Mouse (Mus musculus): ENCODE measurements around the gene Il6ra.
A peak's percentile ranks its signal among the peaks of the same experiment; 100 is the strongest.
"Not testable (repeated sequence)": the region's sequence is repeated elsewhere in the genome, so short reads cannot be mapped to it uniquely, and the experiment has no call there.

The Il6ra gene

DNA sequence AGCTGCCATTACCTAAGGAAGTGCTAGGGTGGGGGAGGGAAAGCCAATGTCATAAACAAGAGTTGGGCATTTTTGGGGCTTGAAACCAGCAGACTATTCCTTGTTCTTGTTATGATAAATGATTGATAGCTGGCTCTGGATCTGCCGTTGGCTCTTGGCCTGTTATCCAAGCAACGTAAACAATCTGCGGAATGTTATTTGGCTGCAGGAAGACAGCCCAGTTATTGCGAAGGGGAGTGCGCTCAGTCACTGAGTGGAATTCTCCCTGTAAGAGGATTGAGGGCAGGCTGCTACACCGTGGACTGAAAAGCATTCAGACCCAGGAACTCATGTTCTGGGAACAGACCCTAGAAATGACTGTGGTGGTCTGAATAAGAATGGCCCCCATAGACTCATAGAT, 40.3 kb downstream of the Il6ra start:
- DNase-seq: no peak

DNA sequence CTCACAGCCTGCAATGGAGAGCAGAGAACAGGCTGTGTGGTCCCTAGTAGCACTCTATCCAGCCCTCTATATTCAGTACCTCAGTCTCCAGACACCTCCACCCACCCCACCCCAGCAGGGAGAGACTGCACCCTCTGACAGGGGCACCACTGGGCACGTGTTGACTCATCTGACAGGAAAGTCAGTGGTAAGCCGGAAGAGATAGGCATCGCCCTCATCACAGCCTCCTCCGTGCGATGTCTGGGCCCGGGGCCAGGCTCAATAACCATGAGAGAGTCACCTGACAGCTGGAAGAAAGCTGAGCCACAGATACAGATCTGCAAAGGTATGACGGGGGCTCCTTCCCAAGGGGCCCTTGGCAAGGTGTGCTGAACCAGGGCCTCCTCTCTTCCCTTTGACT, 40.8 kb downstream of the Il6ra start:
- no peak for DNase-seq

DNA sequence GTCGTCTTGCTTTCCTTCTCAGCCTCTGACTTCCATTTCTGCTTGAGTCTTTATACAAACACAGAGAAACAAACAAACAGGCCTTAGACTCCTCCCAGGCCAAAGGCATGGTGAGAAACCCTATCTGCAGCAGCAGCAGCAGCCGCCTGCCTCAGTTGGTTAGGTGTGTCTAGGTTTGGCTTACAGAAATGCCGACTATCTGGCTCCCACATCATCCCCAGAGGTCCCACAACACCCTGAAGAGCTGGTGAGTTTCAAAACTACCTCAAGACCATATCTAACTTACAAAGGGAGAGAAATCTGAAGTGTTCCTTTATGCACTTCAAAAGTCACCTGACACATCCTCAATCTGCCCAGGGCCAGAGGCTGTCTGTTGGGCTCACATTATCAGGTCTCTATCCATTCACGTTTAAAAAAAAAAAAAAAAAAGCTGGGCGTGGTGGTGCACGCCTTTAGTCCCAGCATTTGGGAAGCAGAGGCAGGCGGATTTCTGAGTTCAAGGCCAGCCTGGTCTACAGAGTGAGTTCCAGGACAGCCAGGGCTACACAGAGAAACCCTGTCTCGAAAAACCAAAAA, 41.6 kb downstream of the Il6ra start:
- no peak for DNase-seq

DNA sequence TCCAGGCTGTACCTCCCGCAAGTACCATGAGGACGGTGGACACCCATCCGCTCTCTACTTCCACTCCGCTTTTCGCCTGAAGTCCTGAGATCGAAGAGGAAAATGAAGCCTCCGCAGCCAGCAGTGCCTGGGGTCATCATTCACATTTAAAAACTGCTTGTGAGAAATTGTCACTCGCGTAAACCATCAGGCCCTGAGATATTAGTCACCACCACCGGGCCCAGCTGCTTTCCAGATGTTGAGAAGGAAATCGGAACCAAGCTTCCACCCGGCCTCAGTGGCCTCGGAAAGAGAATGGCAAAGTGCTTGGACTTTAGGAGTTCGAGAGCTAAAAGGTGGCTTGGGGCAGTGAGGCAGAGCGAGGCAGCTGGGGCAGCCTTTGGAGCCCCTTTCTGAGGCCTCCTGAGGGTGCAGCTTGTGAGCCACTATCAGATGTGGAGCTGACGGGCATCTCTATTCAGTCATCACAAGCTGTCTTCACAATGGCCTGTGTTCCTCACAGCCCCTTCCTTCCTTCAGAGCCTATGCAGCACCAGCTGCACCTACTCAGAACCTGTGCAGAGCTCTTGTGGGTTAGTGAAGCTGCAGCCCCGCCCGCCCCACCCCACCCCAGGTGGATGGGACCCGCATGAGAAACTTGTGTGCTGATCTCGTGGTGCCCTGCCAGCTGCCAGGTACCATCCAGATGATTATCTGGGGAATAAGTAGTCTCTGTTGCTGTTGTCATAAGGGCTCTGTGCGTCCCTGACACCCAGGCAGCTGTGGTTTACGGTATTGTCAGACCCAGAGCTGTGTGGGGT, 42.3 kb downstream of the Il6ra start:
- no peak for DNase-seq

DNA sequence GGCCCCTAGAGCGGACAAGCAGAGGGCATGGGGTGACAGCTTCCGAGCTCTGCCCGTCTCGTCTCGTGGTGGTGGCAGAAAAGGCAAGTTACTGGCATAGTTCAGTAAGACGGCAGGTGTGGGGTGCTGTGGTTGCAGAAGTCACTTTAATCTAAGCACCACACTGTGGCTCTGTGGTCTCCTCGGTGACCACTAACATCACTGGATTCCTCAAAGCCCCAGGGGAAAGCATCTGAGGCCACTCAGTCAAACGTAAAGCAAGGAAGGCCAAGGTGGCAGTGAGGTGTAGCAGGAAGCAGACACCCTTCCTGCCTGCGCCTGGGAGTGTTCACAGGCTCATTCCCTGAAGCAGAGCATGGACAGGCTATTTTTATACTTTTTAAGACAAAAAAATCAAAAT, 43.4 kb downstream of the Il6ra start:
- no peak for DNase-seq

DNA sequence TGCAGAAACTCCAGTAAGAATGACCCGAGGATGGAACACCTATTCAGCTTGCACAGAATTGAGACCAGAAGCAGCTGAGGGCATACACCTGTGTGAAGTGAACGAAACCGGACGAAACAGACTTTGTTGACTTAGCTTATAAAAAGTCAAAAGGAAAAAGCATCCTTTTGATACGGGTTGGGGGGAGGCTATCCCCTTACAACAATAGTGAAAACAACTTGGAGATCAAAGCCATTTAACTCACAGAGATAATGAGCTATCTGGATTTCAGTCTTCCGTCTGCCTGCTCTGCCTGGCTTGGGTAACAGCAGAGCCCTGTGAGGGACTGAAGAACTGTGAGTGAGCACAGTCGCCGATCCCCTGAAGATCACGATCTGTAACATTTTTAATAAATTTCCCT, 44.0 kb downstream of the Il6ra start:
- DNase-seq: no peak

DNA sequence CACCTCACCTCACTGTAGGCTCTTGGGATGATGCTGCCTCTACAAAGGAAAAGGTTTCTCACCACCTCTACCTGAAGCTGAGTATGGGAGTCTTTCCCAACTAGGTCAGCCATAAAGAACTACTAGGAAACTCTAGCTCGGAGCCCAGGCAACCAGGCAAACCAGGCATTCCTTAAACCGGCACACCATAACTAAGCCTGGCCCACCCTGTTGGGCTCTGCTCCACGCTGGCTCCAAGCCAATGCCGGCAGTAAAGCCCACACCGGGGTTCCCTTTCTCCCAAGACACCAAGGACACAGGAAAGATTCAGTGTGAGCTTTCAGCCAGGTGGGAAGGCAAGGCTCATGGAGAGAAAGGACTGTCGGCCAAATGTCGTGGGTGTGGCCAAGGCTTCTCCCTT, 44.6 kb downstream of the Il6ra start:
- DNase-seq: peak; percentile 49

DNA sequence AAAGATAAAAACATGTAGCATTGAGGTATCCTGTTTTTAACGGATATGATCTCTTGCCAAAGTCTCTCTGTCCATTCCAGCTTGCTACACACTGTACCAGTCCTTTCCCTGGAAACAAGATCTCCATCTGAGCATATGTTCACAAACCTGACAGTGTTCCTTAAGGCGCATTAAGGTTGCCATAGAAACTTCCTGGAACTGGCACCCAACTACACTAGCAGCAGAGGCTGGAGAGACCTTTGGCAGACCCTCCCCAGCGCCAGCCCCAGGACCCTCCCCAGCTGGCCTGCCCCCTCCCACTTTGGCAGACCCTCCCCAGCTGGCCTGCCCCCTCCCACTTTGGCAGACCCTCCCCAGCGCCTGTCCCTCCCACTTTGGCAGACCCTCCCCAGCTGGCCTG, 45.3 kb downstream of the Il6ra start:
- DNase-seq: no peak

DNA sequence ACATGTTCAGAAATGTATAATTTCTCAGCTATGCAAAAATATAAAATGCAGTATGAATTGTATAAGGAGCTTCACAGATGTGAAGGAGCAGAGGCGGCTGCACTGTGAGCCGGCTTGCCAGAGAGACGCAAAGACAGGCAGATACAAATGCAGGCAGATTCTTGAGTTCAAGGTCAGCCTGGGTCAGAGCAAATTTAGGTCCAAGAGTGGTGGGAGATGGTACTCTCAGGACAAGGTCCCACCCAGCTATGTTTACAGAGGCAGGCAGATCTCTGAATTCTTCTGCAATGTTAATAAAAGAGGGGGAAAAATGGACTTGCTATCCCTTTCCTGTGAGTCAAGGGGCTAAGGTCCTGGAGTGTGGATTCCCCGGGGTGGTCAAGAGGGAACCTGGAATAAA, 47.2 kb downstream of the Il6ra start:
- DNase-seq: no peak

DNA sequence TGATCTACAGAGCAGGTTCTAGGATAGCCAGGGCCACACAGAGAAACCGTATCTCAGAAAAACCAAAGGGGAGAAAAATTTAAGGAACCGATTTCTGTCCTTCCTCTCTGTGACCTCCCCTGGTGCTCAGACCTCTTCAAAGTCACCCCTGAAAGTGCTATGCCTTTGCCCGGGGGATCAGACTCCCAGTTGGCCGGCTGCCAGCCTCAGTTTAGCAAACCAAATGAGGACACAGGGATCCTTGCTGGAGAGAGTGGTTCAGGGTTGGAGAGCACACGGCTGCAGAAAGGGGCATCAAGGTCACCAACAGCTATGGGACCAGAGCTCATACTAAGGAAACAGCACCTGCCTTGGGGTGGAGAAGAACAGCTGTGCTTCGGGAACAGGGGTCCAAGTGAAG, 48.0 kb downstream of the Il6ra start:
- no peak for DNase-seq

DNA sequence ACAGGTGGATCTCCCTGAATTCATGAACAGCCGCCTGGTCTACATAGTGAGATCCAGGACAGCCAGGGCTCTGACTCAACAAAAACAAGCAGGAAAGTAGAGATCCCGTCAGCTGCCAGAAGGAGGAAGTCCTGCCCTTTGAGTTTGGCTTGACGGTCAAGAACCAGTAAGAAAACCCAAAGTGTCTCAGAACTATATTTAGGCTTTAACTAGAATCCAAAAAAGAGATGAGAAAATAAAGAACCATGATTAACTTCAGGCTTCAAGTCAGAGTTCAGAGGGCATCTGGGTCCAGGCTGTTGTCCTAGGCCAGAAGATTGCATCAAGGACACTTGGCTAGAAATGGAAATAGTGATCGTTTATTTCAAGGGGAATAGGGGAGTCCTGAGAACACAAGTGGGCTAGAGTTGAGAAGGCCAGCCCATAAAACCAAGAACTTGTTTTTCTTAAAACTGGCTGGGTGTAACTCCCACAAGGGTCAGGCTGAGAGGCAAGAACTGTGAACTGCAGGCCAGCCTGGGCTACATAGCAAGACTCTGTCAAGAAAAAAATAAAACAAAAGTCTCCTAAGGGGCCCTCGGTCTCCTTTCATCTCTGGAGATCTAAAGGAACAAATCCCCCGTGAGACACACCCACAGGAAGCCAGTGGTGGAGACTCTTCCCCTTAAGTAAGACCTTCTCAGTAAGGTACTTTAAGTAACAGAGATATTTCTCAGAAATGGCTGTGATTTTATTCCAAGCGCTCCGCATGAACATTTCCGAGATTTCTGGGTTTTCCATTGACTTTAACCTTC, 49.1 kb downstream of the Il6ra start:
- no peak for DNase-seq

DNA sequence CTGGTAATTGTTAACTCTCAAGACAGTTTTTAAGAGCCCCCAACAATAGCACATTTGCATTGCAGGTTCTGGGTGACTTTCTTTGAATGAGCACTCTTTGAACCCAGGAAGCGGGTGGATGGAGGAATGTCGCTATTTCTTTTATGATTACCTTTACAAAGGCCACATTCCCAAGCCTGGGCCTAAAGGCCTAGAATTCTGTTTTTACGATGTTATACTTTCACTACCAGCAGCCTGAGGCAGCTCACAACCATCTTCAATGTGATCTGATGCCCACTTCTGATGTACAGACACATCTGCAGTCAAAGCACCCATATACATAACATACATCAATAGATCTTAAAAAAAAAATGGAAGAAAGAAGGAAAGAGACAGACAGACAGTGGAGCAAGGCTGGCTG, 49.7 kb downstream of the Il6ra start:
- DNase-seq: not testable (repeated sequence)

DNA sequence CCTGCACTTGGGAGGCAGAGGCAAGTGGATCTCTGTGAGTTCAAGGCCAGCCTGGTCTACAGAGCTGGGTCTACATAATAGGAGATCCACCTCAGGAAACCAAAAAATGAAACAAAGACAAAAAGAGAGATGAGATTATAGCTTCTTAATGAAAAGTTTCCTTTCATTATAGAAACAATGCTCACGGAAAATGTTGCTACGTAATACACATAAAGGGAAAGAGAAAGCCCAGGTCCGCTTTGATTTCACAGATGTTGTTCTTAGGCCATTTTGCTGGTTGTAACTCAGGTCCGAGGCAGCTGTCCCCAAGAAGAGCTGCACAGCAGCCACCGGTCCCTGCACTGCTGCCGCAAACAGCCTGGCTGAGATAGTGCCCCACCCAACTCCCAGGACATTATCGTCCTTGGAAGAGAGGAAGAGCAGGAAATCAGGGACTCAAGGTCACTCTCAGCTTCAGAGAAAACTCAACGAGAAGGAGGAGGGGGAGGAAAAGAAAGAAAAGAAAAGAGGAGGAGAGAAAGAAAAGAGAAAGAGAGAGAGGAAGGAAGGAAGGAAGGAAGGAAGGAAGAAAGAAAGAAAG, 50.7 kb downstream of the Il6ra start:
- DNase-seq: no peak

DNA sequence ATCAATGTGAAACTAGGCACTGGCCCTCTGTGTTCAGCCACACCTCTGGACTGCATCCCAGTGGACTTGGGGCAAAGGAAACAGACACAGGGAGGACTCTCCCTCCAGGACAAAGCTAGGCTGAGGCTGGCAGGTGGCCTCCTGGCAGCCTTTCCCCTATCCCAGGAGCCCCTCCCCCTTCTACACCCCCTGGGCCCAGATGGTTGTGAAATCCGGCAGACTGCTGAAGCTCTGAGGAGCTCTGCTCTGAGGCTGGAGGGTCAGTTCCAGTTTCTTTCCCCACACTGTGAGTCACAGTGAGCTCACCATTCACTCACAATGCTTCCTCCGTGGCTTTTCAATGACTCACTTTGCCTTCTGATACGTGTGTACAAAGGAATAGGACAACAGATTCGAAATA, 51.9 kb downstream of the Il6ra start:
- peak; percentile 30 for DNase-seq

DNA sequence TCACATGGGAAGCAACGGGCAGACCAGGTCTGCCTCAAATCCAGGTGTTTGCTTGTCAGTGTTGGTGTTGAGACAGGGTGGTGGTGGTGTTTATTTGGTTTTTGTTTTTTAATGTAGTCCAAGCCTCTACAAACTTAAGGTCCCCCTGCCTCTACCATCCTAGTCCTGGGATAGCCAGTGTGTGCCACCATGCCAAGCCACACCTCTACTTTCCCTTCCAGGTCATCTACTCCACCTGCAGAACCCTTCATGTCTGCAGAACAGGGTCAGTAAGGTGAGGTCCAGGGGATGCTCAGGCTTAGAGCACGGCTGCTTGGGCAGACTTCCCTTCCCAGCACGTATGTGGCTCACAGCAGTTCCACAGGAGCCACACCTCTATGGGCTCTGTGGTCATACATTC, 52.7 kb downstream of the Il6ra start:
- no peak for DNase-seq

DNA sequence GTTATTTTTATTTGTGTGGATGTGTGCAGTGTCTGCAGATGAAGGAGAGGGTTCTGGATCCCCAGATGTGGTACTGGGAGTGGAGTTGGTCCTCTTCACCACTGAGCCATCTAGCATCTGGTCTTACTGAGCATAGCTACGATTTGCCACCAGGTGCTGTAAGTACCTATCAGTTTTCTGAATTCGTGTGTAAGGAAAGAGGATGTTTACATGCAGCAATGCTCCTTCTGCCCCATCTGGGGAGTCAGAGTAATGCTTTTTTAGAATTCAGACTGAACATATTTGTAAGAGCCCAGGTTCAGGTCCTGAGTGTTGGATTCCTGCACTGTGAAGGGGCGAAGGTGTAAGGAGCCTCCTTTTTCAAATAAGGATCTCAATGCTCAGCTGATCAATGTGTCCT, 53.1 kb downstream of the Il6ra start:
- no peak for DNase-seq

DNA sequence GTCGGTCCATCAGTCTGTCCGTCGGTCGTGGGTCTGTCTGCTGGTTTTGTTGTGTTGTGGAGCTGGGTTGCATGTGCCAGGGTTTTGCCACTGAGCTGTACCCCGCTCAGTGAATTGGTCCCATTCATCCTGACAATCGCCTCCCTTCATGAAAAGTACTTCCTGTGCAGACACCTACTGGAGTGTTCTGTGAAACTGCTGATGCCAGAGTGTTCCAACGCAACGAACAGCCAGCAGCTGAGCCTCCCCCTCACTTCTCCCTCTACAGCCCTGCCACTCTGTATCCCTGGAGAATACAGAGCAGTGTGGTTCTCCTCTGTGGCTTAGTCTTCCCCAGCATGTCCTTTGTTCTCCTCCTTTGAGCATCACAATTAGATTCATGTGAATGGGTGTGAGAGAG, 54.1 kb downstream of the Il6ra start:
- DNase-seq: no peak

DNA sequence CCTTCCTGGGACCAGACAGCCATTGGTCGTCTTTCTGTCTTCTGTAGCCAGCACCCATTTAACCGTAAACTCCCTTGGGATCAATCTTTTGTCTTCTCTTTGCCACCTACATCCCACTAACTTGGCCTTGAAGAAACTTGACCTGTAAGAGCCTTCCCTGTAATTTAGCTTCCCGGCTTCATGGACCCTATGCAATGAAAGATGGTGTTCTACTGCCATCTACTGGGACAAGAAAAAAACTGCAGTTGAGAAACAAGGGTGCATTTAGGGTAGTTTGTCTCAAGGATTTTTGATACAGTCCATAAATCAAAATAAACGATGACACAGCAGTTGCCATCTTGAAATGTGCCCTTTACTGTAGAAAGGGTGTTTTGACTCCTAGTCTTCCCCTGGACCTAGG, 54.9 kb downstream of the Il6ra start:
- no peak for DNase-seq

DNA sequence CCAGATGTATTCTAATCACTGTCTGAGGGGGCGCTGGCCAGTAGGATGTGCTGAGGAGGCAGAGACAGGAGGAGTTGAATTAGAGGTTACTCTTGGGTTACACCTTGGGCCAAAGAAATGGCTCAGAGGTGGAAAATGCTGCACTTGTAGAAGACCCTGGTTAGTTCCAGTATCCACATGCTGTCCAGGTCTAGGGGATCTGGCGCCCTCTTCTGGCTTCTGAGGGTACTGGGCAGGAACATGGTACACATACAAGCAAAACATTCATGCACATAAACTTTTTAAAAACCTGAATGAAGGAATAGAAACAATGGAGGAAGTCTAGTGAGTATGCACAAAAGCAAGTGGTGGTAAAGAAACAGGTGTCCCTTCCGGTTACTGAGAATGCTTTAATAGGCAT, 55.6 kb downstream of the Il6ra start:
- peak; percentile 40 for DNase-seq

DNA sequence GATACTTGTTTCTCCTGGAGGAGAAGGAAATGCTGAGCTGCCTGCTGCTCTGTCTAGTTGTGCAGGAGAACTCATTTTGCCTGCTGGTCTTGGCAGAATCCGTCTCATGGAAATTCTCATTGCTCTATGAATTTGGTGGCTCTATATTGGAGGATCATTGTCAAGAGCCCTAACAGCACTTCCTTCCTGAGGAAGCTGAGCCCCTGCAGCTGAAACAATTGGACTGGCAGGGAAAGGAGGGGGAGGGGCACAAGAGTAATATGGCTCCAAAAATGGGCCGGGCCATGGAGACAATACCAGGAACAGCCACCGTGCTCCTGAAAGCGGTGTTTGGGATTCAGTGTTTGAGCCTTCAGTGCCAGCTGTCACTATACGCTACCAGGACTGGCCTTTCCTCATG, 59.2 kb downstream of the Il6ra start:
- no peak for DNase-seq

DNA sequence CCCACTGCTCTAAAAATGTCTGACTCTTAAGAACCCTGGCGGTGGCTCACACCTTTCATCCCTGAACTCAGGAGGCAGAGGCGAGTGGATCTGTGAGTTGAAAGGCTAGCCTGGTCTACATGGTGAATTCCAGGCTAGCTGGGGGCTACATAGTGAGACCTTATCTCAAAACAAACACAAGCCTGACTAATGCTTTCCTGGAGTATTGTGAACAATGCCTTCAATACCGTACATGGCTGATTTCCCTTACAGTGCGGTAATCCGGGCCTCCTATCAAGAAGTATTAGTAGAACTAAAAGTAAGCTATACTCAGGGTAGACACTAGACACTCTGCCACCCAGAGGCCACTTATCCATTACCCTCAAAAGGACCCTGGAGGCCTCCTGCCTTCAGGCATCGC, 64.9 kb downstream of the Il6ra start:
- no peak for DNase-seq

DNA sequence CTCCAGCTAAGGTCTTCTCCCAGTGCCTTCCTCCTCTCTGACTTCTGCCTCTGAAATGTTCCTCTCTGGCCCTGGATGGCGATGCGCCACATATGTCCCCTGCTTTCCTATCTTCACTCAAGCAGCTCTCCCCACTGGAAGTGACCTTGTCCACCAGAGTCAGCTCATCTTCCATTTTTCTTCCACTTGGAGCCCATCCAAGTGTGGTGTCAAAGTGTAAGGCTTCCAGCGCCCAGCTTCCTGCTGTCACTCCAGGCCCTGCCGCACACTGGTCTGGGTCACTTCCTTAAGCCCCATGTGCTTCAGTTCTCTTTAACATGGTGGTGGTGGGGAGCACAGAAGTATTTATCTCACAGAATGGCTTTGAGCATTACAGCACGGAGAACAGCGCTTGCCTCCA, 65.4 kb downstream of the Il6ra start:
- no peak for DNase-seq

DNA sequence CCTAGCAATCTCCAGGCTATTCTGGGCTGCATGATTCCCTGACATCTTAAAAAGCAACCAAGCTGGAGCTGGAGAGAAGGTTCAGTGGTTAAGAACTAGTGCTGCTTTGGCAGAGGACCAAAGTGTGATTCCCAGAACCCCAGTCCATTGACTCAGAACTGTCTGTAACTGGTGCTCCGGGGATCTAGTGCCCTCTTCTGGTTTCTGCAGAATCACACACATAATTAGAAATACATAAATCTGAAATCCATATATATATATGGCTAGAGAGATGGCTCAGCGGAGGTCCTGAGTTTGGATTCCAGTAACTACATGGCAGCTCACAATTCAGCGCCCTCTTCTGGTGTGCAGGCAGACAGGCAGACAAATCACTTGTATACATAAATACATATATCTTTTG, 65.9 kb downstream of the Il6ra start:
- no peak for DNase-seq

DNA sequence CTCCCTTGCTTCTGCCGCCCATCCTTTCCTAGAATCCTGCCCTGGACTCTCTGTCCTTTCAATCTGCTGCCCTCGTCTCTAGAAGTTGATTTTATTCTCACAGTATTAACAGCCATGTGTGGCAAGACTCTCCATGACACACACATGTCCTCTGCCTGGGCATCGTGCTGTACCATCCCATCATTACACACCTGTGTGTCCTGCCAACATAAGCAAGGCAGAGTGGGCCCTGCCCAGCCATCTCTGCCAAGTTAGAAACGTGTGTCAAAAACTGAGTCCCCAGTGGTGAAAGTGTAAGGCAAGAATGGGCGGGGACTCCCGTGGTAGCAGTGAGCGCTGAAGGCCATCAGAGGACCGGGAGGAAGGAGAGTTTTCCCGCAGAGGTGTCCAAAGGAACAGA, 67.2 kb downstream of the Il6ra start:
- no peak for DNase-seq

Data from right cerebral cortex, postnatal 4 days (tissue).